Mouse (Mus musculus) liver, postnatal 0 days (tissue): ENCODE measurements around the gene Barx1. TPM values are rescaled to one million over a fixed set of nuclear protein-coding genes. Genes with fewer than 3 reads are reported as not detected.

Experiments used
- ATAC-seq: fragments of 200-750 bp; cut with Nextera tagmentation; 2 replicates; pipeline ENCODE4 v1.8.0; 2017; ENCODE audit warnings: mild to moderate bottlenecking, moderate library complexity
- DNase-seq: peaks from one replicate; pipeline ENCODE4 v3.0.0-alpha.2; 2016
- H3K27ac ChIP-seq: fragments of 300-500 bp; sonication (generic); 2 replicates; pipeline ENCODE4 v1.5.1; 2014; ENCODE audit warnings: antibody characterized with exemption, moderate library complexity, mild to moderate bottlenecking, low read depth
- H3K27me3 ChIP-seq: fragments of 300-500 bp; sonication (generic); 2 replicates; pipeline ENCODE4 v1.6.1; 2014; ENCODE audit warnings: low read length, control low read depth, mixed read lengths; ENCODE audit not compliant: insufficient read depth
- H3K36me3 ChIP-seq: fragments of 300-500 bp; sonication (generic); replicated peaks from 2 replicates; pipeline ENCODE4 v1.6.1; 2014; ENCODE audit warnings: mild to moderate bottlenecking, control low read depth, low read length, moderate library complexity, mixed read lengths; ENCODE audit not compliant: insufficient read depth
- H3K4me1 ChIP-seq: fragments of 300-500 bp; sonication (generic); 2 replicates; pipeline ENCODE4 v1.6.1; 2014; ENCODE audit warnings: antibody characterized with exemption, mild to moderate bottlenecking, control low read depth; ENCODE audit not compliant: insufficient read depth
- H3K4me2 ChIP-seq: fragments of 300-500 bp; sonication (generic); 2 replicates; pipeline ENCODE4 v1.6.1; 2014; ENCODE audit warnings: low read depth, mild to moderate bottlenecking, low read length, moderate library complexity, mixed read lengths
- H3K4me3 ChIP-seq: fragments of 300-500 bp; sonication (generic); 2 replicates; pipeline ENCODE4 v1.5.1; 2014; ENCODE audit warnings: low read depth, low read length
- H3K9ac ChIP-seq: fragments of 300-500 bp; sonication (generic); replicated peaks from 2 replicates; pipeline ENCODE4 v1.6.1; 2014; ENCODE audit warnings: mild to moderate bottlenecking, moderate library complexity
- H3K9me3 ChIP-seq: fragments of 300-500 bp; sonication (generic); 2 replicates; pipeline ENCODE4 v1.6.1; 2016; ENCODE audit warnings: mild to moderate bottlenecking, control low read depth, low read length, mixed read lengths
- CTCF ChIP-seq: sonication (generic); IDR thresholded peaks from 2 replicates; pipeline ENCODE4 v1.5.1; 2016; ENCODE audit warnings: antibody characterized with exemption, low read depth
- EP300 ChIP-seq: IDR thresholded peaks from 2 replicates; pipeline ENCODE4 v1.6.1; 2016; ENCODE audit warnings: antibody characterized with exemption, low read depth, mild to moderate bottlenecking
- WGBS: fragments of 180-500 bp; shearing (Covaris S2); extraction: QIAGEN DNeasy Blood & Tissue Kit; methylation state at CpG from one replicate; pipeline ENCODE4 v1.1.7; 2014; ENCODE audit not compliant: insufficient replicate concordance; 5-methylcytosine and 5-hydroxymethylcytosine counted together
- polyA plus RNA-seq: library from polyadenylated mRNA; unstranded; fragments of >200 nt; fragmentation: Nextera tagmentation; extraction: Ambion mirVana; gene quantifications from 2 replicates; pipeline ENCODE4 v1.2.1, GENCODE M21; 2015

The Barx1 gene
- polyA plus RNA-seq, 1 experiment from 2014 or later = 0.25 TPM

- peak; percentile 81 for ATAC-seq
Measured at GRCm38 (mm10) chr13:48651132-48652065, 11.4 kb upstream of the Barx1 start.

GRCm38 (mm10) chr13:48653788-48654770, 8.7 kb upstream of the Barx1 start:
- no peak overlapping the region for H3K4me3 ChIP-seq
- H3K9ac ChIP-seq = no peak overlapping the region
- no peaks in the 10 kb centered on the region for H3K36me3 ChIP-seq
- DNase-seq (peak; percentile 77), ATAC-seq (no peak)
- no peak overlapping the region for H3K4me2 ChIP-seq
- peaks cover 6% of the 10 kb centered on the region for H3K4me1 ChIP-seq
- 7% methylated on average over 14 of the region's 14 CpGs for WGBS
- H3K27ac ChIP-seq = no peak overlapping the region
- H3K27me3 ChIP-seq = peaks cover 57% of the 10 kb centered on the region
- H3K9me3 ChIP-seq = no peaks in the 10 kb centered on the region
- TF ChIP-seq EP300 (no peak), CTCF (peak; percentile 79)

More at GRCm38 (mm10) chr13:48651132-48652065, 11.4 kb upstream of the Barx1 start:
- TF ChIP-seq EP300 (peak; percentile 80), CTCF (no peak)
- DNase-seq = no peak
- Histone ChIP-seq H3K27me3 (peaks cover 30% of the 10 kb centered on the region), H3K4me3 (no peak overlapping the region), H3K9me3 (peaks cover 2% of the 10 kb centered on the region; the same call in 1 of the 2 replicates), H3K27ac (no peak overlapping the region), H3K9ac (no peak overlapping the region), H3K4me1 (no peaks in the 10 kb centered on the region), H3K4me2 (no peak overlapping the region), H3K36me3 (no peaks in the 10 kb centered on the region)
- WGBS = 46% methylated on average over 6 of the region's 6 CpGs

GRCm38 (mm10) chr13:48655637-48656036, 7.2 kb upstream of the Barx1 start:
- 3% methylated on average over 8 of the region's 8 CpGs for WGBS
- ATAC-seq (peak; percentile 47), DNase-seq (no peak)
- peaks cover 73% of the 10 kb centered on the region for H3K27me3 ChIP-seq
- no peak overlapping the region for H3K27ac ChIP-seq
- no peaks in the 10 kb centered on the region for H3K9me3 ChIP-seq
- H3K4me2 ChIP-seq = no peak overlapping the region
- H3K36me3 ChIP-seq = no peaks in the 10 kb centered on the region
- H3K4me1 ChIP-seq = peaks cover 6% of the 10 kb centered on the region
- no peak overlapping the region for H3K4me3 ChIP-seq
- H3K9ac ChIP-seq = no peak overlapping the region
- TF ChIP-seq EP300 (no peak), CTCF (peak; percentile 75)

- 5% methylated on average over 9 of the region's 9 CpGs for WGBS
- H3K9me3 ChIP-seq = no peaks in the 10 kb centered on the region
- TF ChIP-seq EP300 (no peak), CTCF (no peak)
- no peak overlapping the region for H3K27ac ChIP-seq
- DNase-seq (no peak), ATAC-seq (no peak)
- peaks cover 6% of the 10 kb centered on the region for H3K4me1 ChIP-seq
- H3K27me3 ChIP-seq = peaks cover 90% of the 10 kb centered on the region
- H3K4me3 ChIP-seq = no peak overlapping the region
- no peak overlapping the region for H3K4me2 ChIP-seq
- no peak overlapping the region for H3K9ac ChIP-seq
- no peaks in the 10 kb centered on the region for H3K36me3 ChIP-seq
Measured at GRCm38 (mm10) chr13:48657791-48658190, 5.0 kb upstream of the Barx1 start.

- Histone ChIP-seq H3K4me3 (peak overlapping the region; percentile 33), H3K27ac (no peak overlapping the region), H3K4me2 (peak overlapping the region; percentile 63), H3K36me3 (no peaks in the 10 kb centered on the region), H3K4me1 (peaks cover 6% of the 10 kb centered on the region), H3K9ac (no peak overlapping the region), H3K27me3 (peaks cover 91% of the 10 kb centered on the region), H3K9me3 (no peaks in the 10 kb centered on the region)
- no peak for TF ChIP-seq EP300
- no peak for TF ChIP-seq CTCF
- 2% methylated on average over 33 of the region's 33 CpGs for WGBS
- no peak for DNase-seq
- ATAC-seq = no peak
Measured at GRCm38 (mm10) chr13:48658588-48659253, 4.1 kb upstream of the Barx1 start.
